Mouse (Mus musculus) stomach, embryonic 15.5 days (tissue): Measurements from ENCODE around the gene Olfr214. TPM values are rescaled to one million over a fixed set of nuclear protein-coding genes. Genes with fewer than 3 reads are reported as not detected.

ENCODE experiments used
- polyA plus RNA-seq: library from polyadenylated mRNA; unstranded; fragments of >200 nt; fragmentation: Nextera tagmentation; extraction: Ambion mirVana; gene quantifications from 2 replicates; pipeline ENCODE4 v1.2.1, GENCODE M21; 2015

Olfr214 gene
- polyA plus RNA-seq, 1 experiment from 2014 or later: not detected

Other genes with a start within 250 kb of the Olfr214 start
- 33.6 and 38.2 TPM in 2 replicates for gene March8, start 216.2 kb upstream of the Olfr214 start, polyA plus RNA-seq
- 5.0 and 6.4 TPM in 2 replicates for gene Alox5, start 93.1 kb upstream of the Olfr214 start, polyA plus RNA-seq
- gene Olfr211, start 65.1 kb upstream of the Olfr214 start, polyA plus RNA-seq: not detected in 2 replicates
- gene Olfr212, start 47.7 kb upstream of the Olfr214 start, polyA plus RNA-seq: not detected in 2 replicates
- not detected in 2 replicates for gene Olfr213, start 15.8 kb upstream of the Olfr214 start, polyA plus RNA-seq
- gene Gm5580, start 3.1 kb upstream of the Olfr214 start, polyA plus RNA-seq: 0.35 and 2.5 TPM in 2 replicates
- gene Olfr215, start 30.0 kb downstream of the Olfr214 start, polyA plus RNA-seq: not detected in 2 replicates
- 132 and 135 TPM in 2 replicates for gene Zfp422, start 74.8 kb downstream of the Olfr214 start, polyA plus RNA-seq
- 32.2 and 33.7 TPM in 2 replicates for gene Depp1, start 96.4 kb downstream of the Olfr214 start, polyA plus RNA-seq
- gene Rassf4, start 119.7 kb downstream of the Olfr214 start, polyA plus RNA-seq: 10.1 and 10.6 TPM in 2 replicates
- 0.05 and 0.06 TPM in 2 replicates for gene Tmem72, start 162.7 kb downstream of the Olfr214 start, polyA plus RNA-seq